Mouse (Mus musculus) lung, embryonic 16.5 days (tissue): ENCODE data around the gene Shf. TPM values are rescaled to one million over a fixed set of nuclear protein-coding genes. Genes with fewer than 3 reads are reported as not detected.
A peak's percentile ranks its signal among the peaks of the same experiment; 100 is the strongest.
"Not testable (repeated sequence)": the region's sequence is repeated elsewhere in the genome, so short reads cannot be mapped to it uniquely, and the experiment has no call there.

Experiments
- ATAC-seq: fragments of 200-750 bp; cut with Nextera tagmentation; 2 replicates; pipeline ENCODE4 v1.8.0; 2017; ENCODE audit warnings: low read depth, mild to moderate bottlenecking, moderate library complexity
- H3K27ac ChIP-seq: fragments of 300-500 bp; sonication (generic); 2 replicates; pipeline ENCODE4 v1.5.1; 2014; ENCODE audit warnings: mild to moderate bottlenecking, control low read depth, low read length
- H3K27me3 ChIP-seq: fragments of 300-500 bp; sonication (generic); 2 replicates; pipeline ENCODE4 v1.6.1; 2014; ENCODE audit warnings: low read depth, low read length, mixed read lengths; ENCODE audit not compliant: control insufficient read depth, insufficient read depth
- H3K36me3 ChIP-seq: fragments of 300-500 bp; sonication (generic); 2 replicates; pipeline ENCODE4 v1.6.1; 2014; ENCODE audit warnings: low read length; ENCODE audit not compliant: control insufficient read depth, insufficient read depth
- H3K4me1 ChIP-seq: fragments of 300-500 bp; sonication (generic); replicated peaks from 2 replicates; pipeline ENCODE4 v1.6.1; 2014; ENCODE audit warnings: low read length, mixed read lengths; ENCODE audit not compliant: control insufficient read depth, insufficient read depth
- H3K4me2 ChIP-seq: fragments of 300-500 bp; sonication (generic); 2 replicates; pipeline ENCODE4 v1.6.1; 2014; ENCODE audit warnings: low read depth, low read length, control low read depth
- H3K4me3 ChIP-seq: fragments of 300-500 bp; sonication (generic); 2 replicates; pipeline ENCODE4 v1.5.1; 2014; ENCODE audit warnings: mild to moderate bottlenecking, low read length, control low read depth
- H3K9ac ChIP-seq: fragments of 300-500 bp; sonication (generic); 2 replicates; pipeline ENCODE4 v1.6.1; 2014; ENCODE audit warnings: low read length, control low read depth
- H3K9me3 ChIP-seq: fragments of 300-500 bp; sonication (generic); 2 replicates; pipeline ENCODE4 v1.6.1; 2016; ENCODE audit warnings: low read length; ENCODE audit not compliant: control insufficient read depth
- WGBS: fragments of 180-500 bp; shearing (Covaris S2); extraction: QIAGEN DNeasy Blood & Tissue Kit; methylation state at CpG from one replicate; pipeline ENCODE4 v1.1.7; 2014; 5-methylcytosine and 5-hydroxymethylcytosine counted together
- polyA plus RNA-seq: library from polyadenylated mRNA; unstranded; fragments of >200 nt; fragmentation: Nextera tagmentation; extraction: Ambion mirVana; gene quantifications from 2 replicates; pipeline ENCODE4 v1.2.1, GENCODE M21; 2015

The Shf gene
- polyA plus RNA-seq = 2.5 and 2.9 TPM in 2 replicates

DNA sequence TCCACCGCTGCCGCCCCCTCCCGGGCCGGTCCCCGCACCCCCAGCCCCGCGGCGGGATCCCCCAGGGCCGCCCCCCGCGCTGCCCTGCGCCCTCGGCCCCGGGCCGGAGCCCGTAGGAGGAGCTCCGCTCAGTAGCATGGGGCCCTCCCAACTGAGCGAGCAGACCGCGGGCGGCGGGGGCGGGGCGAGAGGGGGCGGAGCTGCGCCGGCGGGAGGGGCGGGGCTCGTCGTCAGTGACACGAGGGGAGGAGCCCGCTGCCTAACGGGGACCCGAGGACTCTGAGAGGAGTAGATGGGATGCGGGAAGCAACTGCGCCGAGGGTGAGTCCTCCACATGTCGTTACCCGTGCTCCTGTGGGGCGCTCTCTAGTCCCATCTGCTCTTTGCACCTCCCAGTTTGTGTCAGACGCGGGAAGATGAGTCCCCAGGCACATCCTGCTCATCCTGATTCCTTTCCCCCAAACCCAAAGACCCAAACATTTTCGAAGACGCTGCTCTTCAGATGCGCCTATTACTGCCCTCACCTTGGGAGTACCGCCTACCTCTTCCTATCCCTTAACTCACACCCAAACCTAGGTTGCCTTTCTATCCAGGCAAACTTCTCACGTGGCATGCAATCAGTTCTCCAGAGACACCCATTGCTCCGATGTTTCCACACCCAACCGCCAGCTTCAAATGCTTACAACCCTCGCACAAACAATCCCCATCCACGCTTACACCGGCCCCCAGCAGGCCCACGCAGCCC lies at the start of gene Shf:
Shf (minus strand) TSS at position 168 of the 745 bp plus-strand sequence.
- Histone ChIP-seq H3K9me3 (no peaks in the 10 kb centered on the region), H3K27me3 (peaks cover 5% of the 10 kb centered on the region; the same call in 1 of the 2 replicates), H3K4me2 (peak within 1 kb of the TSS; percentile 88), H3K4me3 (peak within 1 kb of the TSS; percentile 92), H3K36me3 (no peaks in the 10 kb centered on the region), H3K9ac (peak within 1 kb of the TSS; percentile 90), H3K27ac (peak within 1 kb of the TSS; percentile 47), H3K4me1 (peaks cover 16% of the 10 kb centered on the region)
- ATAC-seq = peak; percentile 98
- WGBS = 1% methylated on average over 32 of the region's 54 CpGs

DNA sequence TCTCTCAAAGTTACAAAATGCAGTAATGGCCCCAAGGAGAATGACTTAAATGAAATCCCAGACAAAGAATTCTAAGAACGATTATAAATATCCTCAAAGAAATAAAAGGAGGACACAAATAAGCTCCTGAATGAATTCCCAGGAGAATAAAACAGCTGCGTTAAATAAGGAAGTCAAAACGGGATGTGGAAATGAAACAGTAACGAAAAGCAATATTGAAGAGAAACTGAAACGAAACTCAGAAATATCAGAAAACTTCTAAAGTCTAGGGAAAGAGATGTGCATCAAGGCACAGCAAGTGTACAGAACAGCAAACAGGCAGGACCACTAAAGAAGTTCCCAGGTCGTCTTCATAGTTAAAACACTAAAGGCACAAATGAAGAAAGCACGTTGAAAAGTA lies 40.0 kb upstream of the Shf start:
- 72% methylated on average over 7 of the region's 7 CpGs for WGBS
- Histone ChIP-seq H3K27me3 (no peaks in the 10 kb centered on the region), H3K9me3 (no peaks in the 10 kb centered on the region), H3K4me2 (no peak overlapping the region), H3K27ac (no peak overlapping the region), H3K9ac (no peak overlapping the region), H3K4me1 (no peaks in the 10 kb centered on the region), H3K4me3 (no peak overlapping the region), H3K36me3 (no peaks in the 10 kb centered on the region)
- no peak for ATAC-seq

DNA sequence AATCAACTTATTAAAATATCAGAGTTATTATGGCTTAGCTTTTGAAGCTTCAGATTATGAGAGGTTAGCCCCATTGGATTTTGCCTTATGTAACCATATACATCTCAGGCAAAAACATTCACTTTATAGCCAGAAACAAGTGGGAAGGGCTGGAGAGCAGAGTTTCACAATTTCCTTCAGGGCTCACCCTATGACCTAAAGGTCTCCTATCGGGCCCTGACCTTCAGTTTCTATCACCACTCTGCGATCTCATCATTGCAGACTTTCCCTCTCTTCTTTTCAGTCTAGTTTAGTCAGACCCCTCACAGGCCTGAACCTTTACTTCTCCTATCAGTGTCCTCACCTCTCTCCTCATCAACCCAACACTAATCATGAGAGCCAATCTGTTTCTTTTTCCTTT lies 38.6 kb upstream of the Shf start:
- no peak overlapping the region for H3K9ac ChIP-seq
- no peak for ATAC-seq
- WGBS = 80% methylated on average over 2 of the region's 2 CpGs

DNA sequence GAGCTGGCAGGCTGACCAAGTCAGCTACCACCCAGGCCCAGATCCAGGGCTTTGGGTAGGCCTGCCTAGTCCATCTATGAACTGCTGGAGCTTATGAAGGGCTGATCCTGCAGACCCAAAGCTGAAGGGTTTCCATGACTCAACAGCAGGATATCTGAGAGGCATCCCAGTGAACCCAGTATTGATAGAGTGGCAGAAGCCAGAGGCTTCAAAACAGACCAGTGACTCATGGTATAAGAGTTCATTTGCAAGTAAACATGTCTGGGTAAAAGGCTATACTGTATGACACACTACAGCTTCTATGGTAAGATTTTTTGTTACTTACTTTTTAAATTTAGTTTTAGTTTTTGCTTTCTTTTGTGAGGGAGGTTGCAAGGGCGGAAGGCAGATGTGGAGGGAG lies 27.2 kb upstream of the Shf start:
- WGBS = 82% methylated on average over 1 of the region's 1 CpGs
- H3K27me3 ChIP-seq = no peaks in the 10 kb centered on the region
- ATAC-seq = no peak
- no peak overlapping the region for H3K4me3 ChIP-seq
- no peaks in the 10 kb centered on the region for H3K36me3 ChIP-seq
- H3K9ac ChIP-seq = no peak overlapping the region
- H3K4me2 ChIP-seq = no peak overlapping the region
- H3K4me1 ChIP-seq = no peaks in the 10 kb centered on the region
- H3K27ac ChIP-seq = no peak overlapping the region
- no peaks in the 10 kb centered on the region for H3K9me3 ChIP-seq

More for the DNA sequence above, 38.6 kb upstream of the Shf start:
- no peak overlapping the region for H3K4me3 ChIP-seq
- H3K9me3 ChIP-seq = no peaks in the 10 kb centered on the region
- no peaks in the 10 kb centered on the region for H3K27me3 ChIP-seq
- H3K36me3 ChIP-seq = no peaks in the 10 kb centered on the region
- no peak overlapping the region for H3K4me2 ChIP-seq
- no peaks in the 10 kb centered on the region for H3K4me1 ChIP-seq
- H3K27ac ChIP-seq = no peak overlapping the region

- not testable (repeated sequence) for H3K36me3 ChIP-seq, H3K27ac ChIP-seq, H3K9ac ChIP-seq, H3K9me3 ChIP-seq, H3K4me2 ChIP-seq, H3K4me1 ChIP-seq, H3K27me3 ChIP-seq, ATAC-seq, H3K4me3 ChIP-seq
- WGBS = 88% methylated on average over 3 of the region's 3 CpGs
These were observed 18.2 kb upstream of the Shf start for GRCm38 (mm10) chr2:122387135-122387534.

GRCm38 (mm10) chr2:122385095-122385494 lies 16.1 kb upstream of the Shf start:
- Histone ChIP-seq H3K27me3 (no peaks in the 10 kb centered on the region), H3K36me3 (no peaks in the 10 kb centered on the region), H3K9ac (no peak overlapping the region), H3K4me2 (no peak overlapping the region), H3K27ac (no peak overlapping the region), H3K4me3 (no peak overlapping the region), H3K4me1 (peaks cover 4% of the 10 kb centered on the region), H3K9me3 (no peaks in the 10 kb centered on the region)
- ATAC-seq = no peak
- WGBS = 24% methylated on average over 3 of the region's 3 CpGs

GRCm38 (mm10) chr2:122382121-122382520 lies 13.2 kb upstream of the Shf start:
- Histone ChIP-seq H3K27me3 (no peaks in the 10 kb centered on the region), H3K36me3 (no peaks in the 10 kb centered on the region), H3K4me2 (no peak overlapping the region), H3K27ac (no peak overlapping the region), H3K4me3 (no peak overlapping the region), H3K4me1 (peaks cover 4% of the 10 kb centered on the region), H3K9ac (no peak overlapping the region), H3K9me3 (no peaks in the 10 kb centered on the region)
- no peak for ATAC-seq
- 73% methylated on average over 6 of the region's 6 CpGs for WGBS

DNA sequence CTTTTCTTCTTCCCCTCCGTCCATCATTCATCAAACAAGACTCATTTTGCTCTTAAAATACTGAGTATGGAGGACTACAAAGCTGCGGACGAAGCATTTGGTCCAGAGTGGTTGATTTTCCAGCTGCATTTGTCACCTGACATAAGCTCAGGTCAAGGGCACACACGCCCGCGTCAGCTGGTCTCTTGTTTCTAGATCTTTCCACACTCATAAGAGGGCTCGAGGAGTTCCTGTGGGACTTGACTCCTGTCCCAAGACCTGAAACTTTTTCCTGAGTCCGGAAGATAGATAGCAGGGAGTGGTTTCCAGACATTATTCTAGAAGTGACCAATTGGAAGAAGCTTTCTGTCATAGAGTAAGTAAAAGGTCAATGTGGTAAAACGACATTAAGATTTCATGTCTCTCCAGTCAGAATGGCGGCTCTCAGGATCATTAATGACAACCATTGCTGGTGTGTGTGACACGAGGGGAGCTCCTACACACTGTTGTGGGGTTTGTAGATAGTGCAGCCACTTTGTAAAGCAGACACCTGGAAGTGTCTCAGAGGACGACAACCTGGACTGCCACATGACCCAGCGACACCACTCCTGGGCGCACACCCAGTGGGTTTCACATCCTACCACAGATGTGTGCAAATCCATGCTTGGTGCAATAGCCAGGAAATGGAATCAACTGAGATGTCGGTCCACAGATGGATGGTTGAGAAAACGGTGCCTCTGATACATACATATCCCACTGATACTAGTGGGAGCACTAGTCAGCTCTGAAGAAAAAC lies 12.6 kb upstream of the Shf start:
- Histone ChIP-seq H3K4me1 (peaks cover 4% of the 10 kb centered on the region), H3K4me2 (no peak overlapping the region), H3K27me3 (no peaks in the 10 kb centered on the region), H3K9me3 (no peaks in the 10 kb centered on the region), H3K36me3 (no peaks in the 10 kb centered on the region), H3K27ac (no peak overlapping the region), H3K4me3 (no peak overlapping the region), H3K9ac (no peak overlapping the region)
- no peak for ATAC-seq
- WGBS = 63% methylated on average over 16 of the region's 16 CpGs

GRCm38 (mm10) chr2:122380768-122381311 lies 11.9 kb upstream of the Shf start:
- WGBS = 14% methylated on average over 11 of the region's 11 CpGs
- H3K9ac ChIP-seq = peak overlapping the region; percentile 41; the same call in 1 of the 2 replicates

More at GRCm38 (mm10) chr2:122380768-122381311, 11.9 kb upstream of the Shf start:
- Histone ChIP-seq H3K4me1 (peaks cover 4% of the 10 kb centered on the region), H3K36me3 (no peaks in the 10 kb centered on the region), H3K9me3 (no peaks in the 10 kb centered on the region), H3K4me2 (peak overlapping the region; percentile 56), H3K27me3 (no peaks in the 10 kb centered on the region), H3K27ac (no peak overlapping the region), H3K4me3 (peak overlapping the region; percentile 35)
- no peak for ATAC-seq
